17 mouse cellular contexts compared by ENCODE assay signal in genomic region chr13:63082555-63083136, GRCm38 (mm10).
DNase-seq lines count a peak whose midpoint lies in the region; ATAC-seq lines count a peak whose summit lies in the region.
"Had no signal": no experiment of that assay in that cellular context is flagged by ENCODE, and none has a peak within 500 bp of the region (broad histone marks: within the 10 kb centered on the region; RNA-seq: fewer than 3 reads in every experiment).

No protein-coding gene starts in this region.

- no peak overlapping the region for H3K9ac ChIP-seq in liver, embryonic 16.5 days (ENCODE audit: low read depth, low read length)
- no peak overlapping the region for H3K9ac ChIP-seq in embryonic facial prominence, embryonic 15.5 days
- no peak overlapping the region for H3K9ac ChIP-seq in stomach, embryonic 16.5 days (ENCODE audit: low read length)
- no peak overlapping the region for H3K9ac ChIP-seq in hindbrain, embryonic 16.5 days (ENCODE audit: low read depth, low read length)
- H3K9ac ChIP-seq: heart, embryonic 13.5 days; hindbrain, embryonic 14.5 days had no signal

- H3K9me3 ChIP-seq in liver, embryonic 16.5 days (replicated peaks; ENCODE audit: control insufficient read depth, low read length) = no peaks in the 10 kb centered on the region
- H3K9me3 ChIP-seq in embryonic facial prominence, embryonic 15.5 days (replicated peaks) = no peaks in the 10 kb centered on the region
- no peaks in the 10 kb centered on the region for H3K9me3 ChIP-seq in stomach, embryonic 16.5 days (replicated peaks; ENCODE audit: control insufficient read depth, low read length)
- H3K9me3 ChIP-seq in hindbrain, embryonic 16.5 days (ENCODE audit: control insufficient read depth, low read length) = no peaks in the 10 kb centered on the region
- H3K9me3 ChIP-seq: heart, embryonic 13.5 days; midbrain, embryonic 10.5 days had no signal

- no peaks in the 10 kb centered on the region for H3K4me1 ChIP-seq in liver, embryonic 16.5 days (ENCODE audit: control insufficient read depth, low read depth, low read length)
- peaks cover 3% of the 10 kb centered on the region; the same call in 1 of the 2 replicates for H3K4me1 ChIP-seq in embryonic facial prominence, embryonic 15.5 days
- H3K4me1 ChIP-seq in stomach, embryonic 16.5 days (ENCODE audit: control insufficient read depth, insufficient read depth, low read length) = 0 out of 2 replicates have a peak, but pooled peaks cover under 1% of the 10 kb centered on the region
- H3K4me1 ChIP-seq in hindbrain, embryonic 16.5 days (ENCODE audit: control insufficient read depth, insufficient read depth, low read depth, low read length) = no peaks in the 10 kb centered on the region

- DNase-seq in liver = no peak
- DNase-seq in R1 (ENCODE audit: low read depth, low spot score) = peak; percentile 20
- DNase-seq in right cerebral cortex, postnatal 10 days (ENCODE audit: low spot score in 2 of 2) = no peak
- DNase-seq: adrenal gland, adult 2 months; B cell, adult 2 months; cerebellum, adult 9-10 months; kidney, adult 18-20 months; kidney, postnatal 10 days; right cerebral cortex, postnatal 4 days; thymus, postnatal 36 days had no signal

- H3K4me3 ChIP-seq in liver, embryonic 16.5 days (ENCODE audit: low read depth, low read length) = no peak overlapping the region
- no peak overlapping the region for H3K4me3 ChIP-seq in embryonic facial prominence, embryonic 15.5 days (replicated peaks)
- H3K4me3 ChIP-seq in stomach, embryonic 16.5 days (replicated peaks; ENCODE audit: low read length) = no peak overlapping the region
- H3K4me3 ChIP-seq in hindbrain, embryonic 16.5 days (ENCODE audit: low read length) = no peak overlapping the region
- H3K4me3 ChIP-seq: heart, embryonic 13.5 days; midbrain, embryonic 10.5 days had no signal

- no peak overlapping the region for H3K27ac ChIP-seq in liver, embryonic 16.5 days (ENCODE audit: low read length)
- peak overlapping the region; percentile 44 for H3K27ac ChIP-seq in embryonic facial prominence, embryonic 15.5 days (replicated peaks)
- peak overlapping the region; percentile 90 for H3K27ac ChIP-seq in stomach, embryonic 16.5 days (ENCODE audit: low read length)
- H3K27ac ChIP-seq in hindbrain, embryonic 16.5 days (ENCODE audit: low read depth, low read length) = no peak overlapping the region
- H3K27ac ChIP-seq: heart, embryonic 13.5 days; hindbrain, embryonic 14.5 days; midbrain, embryonic 10.5 days had no signal

- no peaks in the 10 kb centered on the region for H3K36me3 ChIP-seq in liver, embryonic 16.5 days (ENCODE audit: control insufficient read depth, insufficient read depth)
- no peaks in the 10 kb centered on the region for H3K36me3 ChIP-seq in embryonic facial prominence, embryonic 15.5 days
- H3K36me3 ChIP-seq in stomach, embryonic 16.5 days (ENCODE audit: control insufficient read depth, insufficient read depth, low read length) = no peaks in the 10 kb centered on the region
- H3K36me3 ChIP-seq in hindbrain, embryonic 16.5 days (ENCODE audit: control insufficient read depth, insufficient read depth, low read length) = no peaks in the 10 kb centered on the region
- H3K36me3 ChIP-seq: heart, embryonic 13.5 days; midbrain, embryonic 10.5 days had no signal

- ATAC-seq in liver, embryonic 16.5 days (ENCODE audit: low read depth) = peak; percentile 78
- ATAC-seq in embryonic facial prominence, embryonic 15.5 days (ENCODE audit: insufficient number of reproducible peaks, low FRiP score, low TSS enrichment, low read depth) = no peak
- ATAC-seq in stomach, embryonic 16.5 days (ENCODE audit: insufficient read depth, low FRiP score) = peak; percentile 92
- ATAC-seq in hindbrain, embryonic 16.5 days = no peak

- 57% methylated on average over 5 of the region's 5 CpGs for WGBS in liver, embryonic 16.5 days (ENCODE audit: insufficient replicate concordance)
- 37% methylated on average over 5 of the region's 5 CpGs for WGBS in embryonic facial prominence, embryonic 15.5 days
- 46% methylated on average over 5 of the region's 5 CpGs for WGBS in stomach, embryonic 16.5 days
- 76% methylated on average over 5 of the region's 5 CpGs for WGBS in hindbrain, embryonic 16.5 days

- no peak overlapping the region for H3K4me2 ChIP-seq in liver, embryonic 16.5 days (ENCODE audit: low read depth, low read length)
- H3K4me2 ChIP-seq in embryonic facial prominence, embryonic 15.5 days (replicated peaks) = no peak overlapping the region
- H3K4me2 ChIP-seq in stomach, embryonic 16.5 days (ENCODE audit: low read depth, low read length) = no peak overlapping the region
- H3K4me2 ChIP-seq in hindbrain, embryonic 16.5 days (ENCODE audit: low read length) = no peak overlapping the region
- H3K4me2 ChIP-seq: heart, embryonic 13.5 days; hindbrain, embryonic 14.5 days had no signal

- H3K27me3 ChIP-seq in liver, embryonic 16.5 days (ENCODE audit: control insufficient read depth, insufficient read depth, low read depth, low read length) = no peaks in the 10 kb centered on the region
- no peaks in the 10 kb centered on the region for H3K27me3 ChIP-seq in embryonic facial prominence, embryonic 15.5 days
- no peaks in the 10 kb centered on the region for H3K27me3 ChIP-seq in stomach, embryonic 16.5 days (ENCODE audit: control insufficient read depth, insufficient read depth, low read length)
- no peaks in the 10 kb centered on the region for H3K27me3 ChIP-seq in hindbrain, embryonic 16.5 days (replicated peaks; ENCODE audit: control insufficient read depth, insufficient read depth, low read length)
- H3K27me3 ChIP-seq: heart, embryonic 13.5 days had no signal

Comparison
In these comparisons a context has a peak if more than half of its experiments do, and no peak if none do; other contexts are left out.
1. ATAC-seq: peak in liver, embryonic 16.5 days (single experiment) and stomach, embryonic 16.5 days (single experiment); none in embryonic facial prominence, embryonic 15.5 days (single experiment) and hindbrain, embryonic 16.5 days (single experiment).
2. H3K27ac ChIP-seq: peak in embryonic facial prominence, embryonic 15.5 days (single experiment) and stomach, embryonic 16.5 days (single experiment); none in liver, embryonic 16.5 days (single experiment) and hindbrain, embryonic 16.5 days (single experiment).